Mouse (Mus musculus): ENCODE data around the gene Zfp639. TPM values are rescaled to one million over a fixed set of nuclear protein-coding genes. Genes with fewer than 3 reads are reported as not detected.

Zfp639 gene
- polyA plus RNA-seq, 1 experiment from 2014 or later, result 31.8 TPM

DNA sequence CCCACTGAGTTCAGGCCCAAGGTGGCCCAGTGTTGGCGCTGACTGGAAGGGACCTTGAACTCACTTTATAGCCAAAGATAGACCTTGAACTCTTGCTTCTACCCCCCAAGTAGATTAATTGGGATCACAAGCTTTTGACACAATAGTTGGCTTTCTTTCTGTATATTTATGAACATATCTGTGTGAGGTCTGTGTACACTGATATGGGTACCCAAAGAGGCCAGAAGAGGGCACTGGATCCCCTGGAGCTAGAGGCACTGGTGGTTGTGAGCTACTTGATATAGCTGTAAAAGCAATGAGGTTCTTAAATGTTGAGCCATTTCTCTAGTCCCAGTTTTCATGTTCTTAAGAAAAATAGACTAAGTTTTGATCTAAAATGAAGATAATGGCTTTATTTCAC is 43.0 kb downstream of the Zfp639 start:
- no peak overlapping the region for H3K4me2 ChIP-seq
- WGBS (ENCODE audit: insufficient replicate concordance), result 90% methylated on average over 1 of the region's 1 CpGs
- H3K9ac ChIP-seq, result no peak overlapping the region
- no peaks in the 10 kb centered on the region for H3K27me3 ChIP-seq (replicated peaks)
- H3K9me3 ChIP-seq (replicated peaks), result no peaks in the 10 kb centered on the region
- H3K4me1 ChIP-seq, result 0 out of 2 replicates have a peak, but pooled peaks cover 3% of the 10 kb centered on the region
- peaks cover 55% of the 10 kb centered on the region for H3K36me3 ChIP-seq
- no peak overlapping the region for H3K4me3 ChIP-seq
- ATAC-seq, result no peak
- H3K27ac ChIP-seq, result no peak overlapping the region

DNA sequence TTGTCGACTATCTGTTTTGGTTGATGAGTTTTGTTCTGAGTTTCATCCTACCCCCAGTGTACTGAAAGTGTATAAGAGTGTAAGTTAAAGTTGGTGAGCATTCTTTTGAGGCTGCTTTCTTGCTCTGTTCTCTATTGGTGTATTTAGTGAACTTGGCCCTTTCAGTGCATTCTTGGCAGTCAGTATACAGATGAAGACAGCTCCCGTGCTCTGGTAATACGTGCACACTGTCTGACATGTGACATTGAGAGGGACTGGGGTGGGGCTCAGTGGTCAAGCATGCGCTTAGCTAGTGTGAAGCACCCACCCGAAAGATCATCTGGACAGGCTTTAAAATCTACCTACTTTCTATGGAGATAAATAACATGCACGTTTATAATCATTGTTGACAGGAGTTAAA is 53.3 kb downstream of the Zfp639 start:
- H3K4me2 ChIP-seq, result no peak overlapping the region
- H3K27ac ChIP-seq, result no peak overlapping the region
- no peaks in the 10 kb centered on the region for H3K4me1 ChIP-seq
- no peaks in the 10 kb centered on the region for H3K27me3 ChIP-seq (replicated peaks)
- H3K4me3 ChIP-seq, result no peak overlapping the region
- no peak overlapping the region for H3K9ac ChIP-seq
- H3K9me3 ChIP-seq (replicated peaks), result peaks cover 4% of the 10 kb centered on the region
- 80% methylated on average over 6 of the region's 6 CpGs for WGBS (ENCODE audit: insufficient replicate concordance)
- peaks cover 77% of the 10 kb centered on the region for H3K36me3 ChIP-seq
- ATAC-seq, result no peak

Other genes with a start within 250 kb of the Zfp639 start
- 0.82 and 0.91 TPM in 2 replicates for gene Zmat3, start 144.2 kb upstream of the Zfp639 start, polyA plus RNA-seq (2016; fragmentation: Nextera tagmentation; extraction: Ambion mirVana)
- 4.6 and 5.6 TPM in 2 replicates for gene Pik3ca, start 112.6 kb upstream of the Zfp639 start, polyA plus RNA-seq (2016; fragmentation: Nextera tagmentation; extraction: Ambion mirVana)
- not detected in 2 replicates for gene Kcnmb3, start 18.0 kb upstream of the Zfp639 start, polyA plus RNA-seq (2016; fragmentation: Nextera tagmentation; extraction: Ambion mirVana)
- 28.0 and 33.4 TPM in 2 replicates for gene Mfn1, start 19.2 kb downstream of the Zfp639 start, polyA plus RNA-seq (2016; fragmentation: Nextera tagmentation; extraction: Ambion mirVana)
- gene Gnb4, start 106.3 kb downstream of the Zfp639 start, polyA plus RNA-seq (2016; fragmentation: Nextera tagmentation; extraction: Ambion mirVana), result 12.4 and 14.4 TPM in 2 replicates
- 127 and 132 TPM in 2 replicates for gene Actl6a, start 196.0 kb downstream of the Zfp639 start, polyA plus RNA-seq (2016; fragmentation: Nextera tagmentation; extraction: Ambion mirVana)
- 176 and 178 TPM in 2 replicates for gene Ndufb5, start 226.7 kb downstream of the Zfp639 start, polyA plus RNA-seq (2016; fragmentation: Nextera tagmentation; extraction: Ambion mirVana)
- 29.6 and 30.1 TPM in 2 replicates for gene Mrpl47, start 227.3 kb downstream of the Zfp639 start, polyA plus RNA-seq (2016; fragmentation: Nextera tagmentation; extraction: Ambion mirVana)

Data from liver, embryonic 12.5 days (tissue).